Mouse (Mus musculus) kidney, adult 2 months (tissue): ENCODE results near the gene Alg3. TPM values are rescaled to one million over a fixed set of nuclear protein-coding genes. Genes with fewer than 3 reads are reported as not detected.
A peak's percentile ranks its signal among the peaks of the same experiment; 100 is the strongest.

Source experiments
- DNase-seq: peaks from one replicate; pipeline ENCODE4 v3.0.0; 2021
- H3K27ac ChIP-seq: fragments of 200-500 bp; 2 replicates; pipeline ENCODE4 v1.5.1; 2012; ENCODE audit warnings: low read depth, low read length, control low read depth, inconsistent platforms; ENCODE audit not compliant: insufficient read depth
- H3K27me3 ChIP-seq: fragments of 200-500 bp; replicated peaks from 2 replicates; pipeline ENCODE4 v1.6.1; 2012; ENCODE audit warnings: mild to moderate bottlenecking, moderate library complexity, low read length, inconsistent platforms; ENCODE audit not compliant: control insufficient read depth, insufficient read depth
- H3K36me3 ChIP-seq: fragments of 200-500 bp; 2 replicates; pipeline ENCODE4 v1.6.1; 2012; ENCODE audit warnings: mild to moderate bottlenecking, moderate library complexity, low read length, inconsistent platforms; ENCODE audit not compliant: control insufficient read depth, insufficient read depth
- H3K4me1 ChIP-seq: fragments of 200-500 bp; 2 replicates; pipeline ENCODE4 v1.6.1; 2011; ENCODE audit warnings: low read length; ENCODE audit not compliant: control insufficient read depth, insufficient read depth
- H3K4me3 ChIP-seq: fragments of 200-500 bp; 2 replicates; pipeline ENCODE4 v1.5.1; 2011; ENCODE audit warnings: mild to moderate bottlenecking, low read depth, low read length, control low read depth; ENCODE audit not compliant: insufficient read depth
- CTCF ChIP-seq: fragments of 200-500 bp; conservative IDR thresholded peaks from 2 replicates; pipeline ENCODE4 v1.5.1; 2011; ENCODE audit warnings: low read depth, mild to moderate bottlenecking, control low read depth, low read length, moderate library complexity, mixed read lengths; ENCODE audit not compliant: insufficient read depth, insufficient read length
- POLR2A ChIP-seq: fragments of 200-500 bp; IDR thresholded peaks from one replicate; pipeline ENCODE4 v1.6.1; 2011; ENCODE audit warnings: low read depth, low read length, control low read depth
- WGBS: fragments of 180-500 bp; shearing (Covaris S2); methylation state at CpG from one replicate; pipeline ENCODE4 v1.1.7; 2018; 5-methylcytosine and 5-hydroxymethylcytosine counted together
- polyA plus RNA-seq: library from polyadenylated mRNA; depleted of rRNA; stranded (reverse); fragments of >200 nt; gene quantifications from 2 replicates; pipeline ENCODE4 v1.2.3, GENCODE M21; 2012

The Alg3 gene
- polyA plus RNA-seq, 1 experiment, result 23.2 TPM

- 1% methylated on average over 79 of the region's 92 CpGs for whole genome bisulfite sequencing
- Histone ChIP-seq H3K4me3 (peak within 1 kb of the TSS; percentile 48), H3K27me3 (no peaks in the 10 kb centered on the region), H3K27ac (no peak within 1 kb of the TSS), H3K4me1 (no peaks in the 10 kb centered on the region), H3K36me3 (no peaks in the 10 kb centered on the region)
- TF ChIP-seq CTCF, result no peak
- no peak for TF ChIP-seq POLR2A
- DNase-seq, result peak; percentile 84
Observed at GRCm38 (mm10) chr16:20621191-20621990, 9.9 kb upstream of the Alg3 start, which contains the start of gene Camk2n2. TSS of gene Camk2n2 (minus strand) at chr16:20621287.

GRCm38 (mm10) chr16:20620751-20621190 lies 9.2 kb upstream of the Alg3 start:
- no peak for DNase-seq
- no peak for TF ChIP-seq CTCF
- TF ChIP-seq POLR2A, result no peak
- 1% methylated on average over 32 of the region's 32 CpGs for WGBS
- Histone ChIP-seq H3K4me1 (no peaks in the 10 kb centered on the region), H3K27ac (no peak overlapping the region), H3K4me3 (peak overlapping the region; percentile 48), H3K27me3 (no peaks in the 10 kb centered on the region), H3K36me3 (no peaks in the 10 kb centered on the region)

GRCm38 (mm10) chr16:20620399-20620735 lies 8.8 kb upstream of the Alg3 start:
- under 1% methylated on average over 9 of the region's 9 CpGs for WGBS
- TF ChIP-seq POLR2A, result no peak
- no peak for TF ChIP-seq CTCF
- DNase-seq, result no peak
- Histone ChIP-seq H3K27ac (no peak overlapping the region), H3K27me3 (no peaks in the 10 kb centered on the region), H3K4me1 (no peaks in the 10 kb centered on the region), H3K4me3 (no peak overlapping the region; the same call in 1 of the 2 replicates), H3K36me3 (no peaks in the 10 kb centered on the region)

DNA sequence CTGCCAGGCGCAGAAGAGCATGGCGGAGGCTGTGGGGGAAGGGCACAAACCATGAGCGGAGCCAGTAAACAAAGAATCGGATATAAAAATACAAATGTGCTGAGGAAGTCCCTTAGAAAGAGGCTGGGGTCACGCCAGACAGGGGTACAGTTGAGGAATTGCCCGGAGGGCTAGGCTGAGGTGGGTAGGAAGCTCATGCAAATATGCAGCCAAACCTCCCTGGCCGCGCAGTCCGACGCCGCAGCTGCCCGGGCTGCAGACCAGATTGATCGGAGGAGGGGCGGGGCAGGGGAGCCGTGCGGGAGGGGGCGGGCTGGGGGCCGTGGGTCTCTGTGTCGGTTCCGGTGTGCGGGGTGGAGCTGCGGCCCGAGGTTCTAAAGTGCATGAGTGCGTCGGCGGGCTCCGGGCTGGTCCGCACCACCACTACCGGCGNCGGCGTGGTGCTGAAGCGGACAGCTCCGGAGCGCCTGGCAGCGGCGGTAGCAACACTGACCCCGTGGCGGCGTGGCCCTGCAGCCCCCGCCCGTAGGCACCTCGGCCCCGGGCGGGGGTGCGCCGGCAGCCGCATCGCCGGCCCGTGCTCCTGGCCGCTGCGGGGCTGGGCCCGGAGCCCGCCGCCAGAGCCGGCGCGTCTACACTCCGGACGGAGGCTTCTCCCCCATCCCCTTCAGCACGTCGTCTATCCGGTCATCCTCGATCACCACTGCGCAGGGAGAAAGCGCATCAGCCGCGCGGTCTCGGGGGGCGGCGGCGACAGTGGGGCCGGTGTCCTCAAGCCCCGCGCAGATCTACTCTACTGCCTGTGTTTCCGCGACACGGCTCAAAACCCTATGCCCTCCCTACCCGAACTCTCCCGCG lies 8.2 kb upstream of the Alg3 start:
- TF ChIP-seq POLR2A, result no peak

DNA sequence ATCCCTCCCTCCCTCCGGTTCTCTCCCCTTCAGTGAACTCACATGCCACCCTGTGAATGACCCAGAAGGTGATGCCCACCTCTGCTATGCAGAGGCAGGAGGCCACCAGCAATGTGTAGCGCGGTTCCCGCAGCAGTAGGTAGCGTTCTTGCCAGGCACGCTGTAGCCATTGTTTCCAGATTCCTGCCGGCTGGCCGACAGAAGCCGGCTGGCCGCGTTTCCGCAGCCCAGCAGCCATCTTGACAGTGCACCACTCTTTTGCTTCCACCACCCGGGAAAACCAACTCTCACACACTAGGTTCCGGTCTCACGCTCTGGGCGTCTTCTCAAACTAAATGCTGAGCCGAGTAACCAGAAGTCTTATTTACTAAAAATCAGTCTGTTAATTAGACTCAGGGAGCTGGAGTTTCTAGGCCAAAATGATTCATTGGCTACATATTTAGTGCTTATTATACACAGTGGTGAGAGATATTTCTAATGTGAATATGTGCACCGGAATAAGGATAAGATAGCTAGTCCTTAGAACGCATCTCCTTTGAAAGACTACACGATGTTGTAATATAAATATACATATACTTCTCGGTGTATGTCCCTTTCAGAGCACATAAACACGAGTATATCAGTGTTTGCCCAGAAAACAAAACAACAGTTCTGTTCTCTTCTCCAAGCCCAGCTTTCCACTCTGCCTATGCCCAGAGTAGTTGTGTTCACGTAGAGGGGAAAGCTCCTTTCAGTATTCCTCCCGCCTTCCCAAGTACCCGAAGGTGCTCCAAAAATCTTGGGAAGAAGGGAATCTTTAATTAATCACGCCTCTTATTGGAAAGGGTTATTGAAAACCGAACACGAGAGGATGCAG lies 806 bp downstream of the Alg3 start:
- peaks cover 7% of the 10 kb centered on the region; the same call in 1 of the 2 replicates for H3K4me1 ChIP-seq
- H3K4me3 ChIP-seq, result peak overlapping the region; percentile 96
- H3K36me3 ChIP-seq, result no peaks in the 10 kb centered on the region
- H3K27ac ChIP-seq, result no peak overlapping the region
- no peaks in the 10 kb centered on the region for H3K27me3 ChIP-seq
- under 1% methylated on average over 28 of the region's 28 CpGs for WGBS
- peak; percentile 85 for DNase-seq
- TF ChIP-seq POLR2A (peak; percentile 72), CTCF (no peak)

More for the DNA sequence above, 8.2 kb upstream of the Alg3 start:
- DNase-seq, result peak; percentile 28
- Histone ChIP-seq H3K4me3 (peak overlapping the region; percentile 20; the same call in 1 of the 2 replicates), H3K27me3 (no peaks in the 10 kb centered on the region), H3K4me1 (no peaks in the 10 kb centered on the region), H3K27ac (no peak overlapping the region), H3K36me3 (no peaks in the 10 kb centered on the region)
- WGBS, result 3% methylated on average over 82 of the region's 83 CpGs

- Histone ChIP-seq H3K4me3 (no peak overlapping the region), H3K27ac (no peak overlapping the region), H3K27me3 (no peaks in the 10 kb centered on the region), H3K36me3 (no peaks in the 10 kb centered on the region), H3K4me1 (no peaks in the 10 kb centered on the region)
- TF ChIP-seq POLR2A, result no peak
- no peak for TF ChIP-seq CTCF
- no peak for DNase-seq
- WGBS, result 70% methylated on average over 9 of the region's 9 CpGs
Observed at GRCm38 (mm10) chr16:20604705-20605104, 6.8 kb downstream of the Alg3 start.
